Mouse (Mus musculus): ENCODE measurements around the gene BC030499.

GRCm38 (mm10) chr11:78322860-78323259 is 32.2 kb downstream of the BC030499 start, which contains the start of gene Aldoc:
- TF ChIP-seq CTCF (IDR thresholded peaks at IDR 0.05; ENCODE audit: borderline replicate concordance, insufficient read depth, low read length) (no peak), POLR2A (IDR thresholded peaks at IDR 0.05; ENCODE audit: low read depth, low read length) (peak; percentile 18; the same call in 1 of the 2 replicates)

Measured in embryonic fibroblast, embryonic 13.5 days (primary cell).